Mouse (Mus musculus) liver, postnatal 0 days (tissue): ENCODE measurements around the gene Tubd1. TPM values are rescaled to one million over a fixed set of nuclear protein-coding genes. Genes with fewer than 3 reads are reported as not detected.
A peak's percentile ranks its signal among the peaks of the same experiment; 100 is the strongest.

Experiments
- ATAC-seq: fragments of 200-750 bp; cut with Nextera tagmentation; 2 replicates; pipeline ENCODE4 v1.8.0; 2017; ENCODE audit warnings: mild to moderate bottlenecking, moderate library complexity
- DNase-seq: peaks from one replicate; pipeline ENCODE4 v3.0.0-alpha.2; 2016
- H3K27ac ChIP-seq: fragments of 300-500 bp; sonication (generic); 2 replicates; pipeline ENCODE4 v1.5.1; 2014; ENCODE audit warnings: antibody characterized with exemption, moderate library complexity, mild to moderate bottlenecking, low read depth
- H3K27me3 ChIP-seq: fragments of 300-500 bp; sonication (generic); 2 replicates; pipeline ENCODE4 v1.6.1; 2014; ENCODE audit warnings: low read length, control low read depth, mixed read lengths; ENCODE audit not compliant: insufficient read depth
- H3K36me3 ChIP-seq: fragments of 300-500 bp; sonication (generic); replicated peaks from 2 replicates; pipeline ENCODE4 v1.6.1; 2014; ENCODE audit warnings: mild to moderate bottlenecking, control low read depth, low read length, moderate library complexity, mixed read lengths; ENCODE audit not compliant: insufficient read depth
- H3K4me1 ChIP-seq: fragments of 300-500 bp; sonication (generic); 2 replicates; pipeline ENCODE4 v1.6.1; 2014; ENCODE audit warnings: antibody characterized with exemption, mild to moderate bottlenecking, control low read depth; ENCODE audit not compliant: insufficient read depth
- H3K4me2 ChIP-seq: fragments of 300-500 bp; sonication (generic); 2 replicates; pipeline ENCODE4 v1.6.1; 2014; ENCODE audit warnings: low read depth, mild to moderate bottlenecking, low read length, moderate library complexity, mixed read lengths
- H3K4me3 ChIP-seq: fragments of 300-500 bp; sonication (generic); 2 replicates; pipeline ENCODE4 v1.5.1; 2014; ENCODE audit warnings: low read depth, low read length
- H3K9ac ChIP-seq: fragments of 300-500 bp; sonication (generic); replicated peaks from 2 replicates; pipeline ENCODE4 v1.6.1; 2014; ENCODE audit warnings: mild to moderate bottlenecking, moderate library complexity
- H3K9me3 ChIP-seq: fragments of 300-500 bp; sonication (generic); 2 replicates; pipeline ENCODE4 v1.6.1; 2016; ENCODE audit warnings: mild to moderate bottlenecking, control low read depth, low read length, mixed read lengths
- CTCF ChIP-seq: sonication (generic); IDR thresholded peaks from 2 replicates; pipeline ENCODE4 v1.5.1; 2016; ENCODE audit warnings: antibody characterized with exemption, low read depth
- EP300 ChIP-seq: IDR thresholded peaks from 2 replicates; pipeline ENCODE4 v1.6.1; 2016; ENCODE audit warnings: antibody characterized with exemption, low read depth, mild to moderate bottlenecking
- WGBS: fragments of 180-500 bp; shearing (Covaris S2); extraction: QIAGEN DNeasy Blood & Tissue Kit; methylation state at CpG from one replicate; pipeline ENCODE4 v1.1.7; 2014; ENCODE audit not compliant: insufficient replicate concordance; 5-methylcytosine and 5-hydroxymethylcytosine counted together
- polyA plus RNA-seq: library from polyadenylated mRNA; unstranded; fragments of >200 nt; fragmentation: Nextera tagmentation; extraction: Ambion mirVana; gene quantifications from 2 replicates; pipeline ENCODE4 v1.2.1, GENCODE M21; 2015

Tubd1 gene
- polyA plus RNA-seq, 1 experiment from 2014 or later, result 4.4 TPM

DNA sequence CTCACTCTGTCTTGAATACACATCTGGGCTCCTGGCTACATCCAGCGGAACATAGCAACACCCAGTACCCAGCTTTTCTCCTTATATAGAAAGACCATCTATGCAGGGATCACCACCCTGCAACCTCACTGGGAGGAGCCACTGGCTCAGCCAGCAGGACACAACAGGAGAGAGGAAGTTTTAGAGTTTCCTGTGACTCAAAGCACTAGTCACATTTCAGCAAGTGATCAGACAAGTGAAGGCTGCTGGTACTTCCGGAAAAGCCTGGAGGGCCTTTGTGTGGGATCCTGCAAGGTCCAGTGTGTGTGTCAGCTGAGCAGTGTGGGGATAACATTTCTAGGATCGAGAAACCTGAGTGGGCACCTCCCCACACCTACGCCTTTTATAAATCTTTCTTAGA is 32.4 kb downstream of the Tubd1 start:
- DNase-seq (peak; percentile 40), ATAC-seq (peak; percentile 4; the same call in 1 of the 2 replicates)
- peak overlapping the region; percentile 36; the same call in 1 of the 2 replicates for H3K4me2 ChIP-seq
- TF ChIP-seq CTCF (no peak), EP300 (peak; percentile 49; the same call in 1 of the 2 replicates)
- WGBS, result 47% methylated on average over 4 of the region's 4 CpGs
- H3K4me1 ChIP-seq, result peaks cover 56% of the 10 kb centered on the region
- H3K36me3 ChIP-seq, result no peaks in the 10 kb centered on the region
- H3K4me3 ChIP-seq, result no peak overlapping the region
- H3K27me3 ChIP-seq, result no peaks in the 10 kb centered on the region
- H3K27ac ChIP-seq, result peak overlapping the region; percentile 90
- peak overlapping the region; percentile 28; the same call in 1 of the 2 replicates for H3K9ac ChIP-seq
- no peaks in the 10 kb centered on the region for H3K9me3 ChIP-seq

DNA sequence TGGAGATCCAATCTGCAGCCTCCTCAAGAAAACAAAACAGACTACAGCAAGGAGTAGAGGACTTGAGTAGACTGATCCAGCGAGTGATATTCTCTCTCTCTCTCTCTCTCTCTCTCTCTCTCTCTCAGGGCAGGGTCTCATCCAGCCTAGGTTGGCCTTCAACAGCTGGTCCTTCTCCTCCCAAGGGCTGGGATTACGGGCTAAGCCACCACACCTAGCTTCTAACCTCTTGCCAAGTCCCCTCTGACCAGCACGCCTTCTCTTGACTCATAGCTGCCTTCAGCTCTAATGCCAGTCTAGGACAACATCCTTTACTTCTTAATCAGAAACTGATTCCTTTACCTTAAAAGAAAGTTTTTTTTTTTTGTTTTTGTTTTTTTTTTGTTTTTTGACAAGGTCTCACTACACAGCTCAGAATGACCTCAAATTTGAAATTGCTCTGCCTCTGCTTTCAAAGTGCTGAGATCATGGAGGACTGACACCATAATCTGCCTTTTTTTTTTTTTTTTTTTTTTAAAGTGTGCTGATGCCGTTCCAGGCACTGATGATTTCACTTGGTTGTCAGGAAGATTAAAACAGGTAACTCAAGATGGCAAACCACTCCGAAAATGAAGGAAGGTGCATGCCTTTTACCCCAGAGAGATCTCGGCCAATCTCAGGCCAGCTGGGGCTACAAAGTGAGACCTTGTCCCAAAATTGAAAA is 33.5 kb downstream of the Tubd1 start:
- peak overlapping the region; percentile 90 for H3K27ac ChIP-seq

DNA sequence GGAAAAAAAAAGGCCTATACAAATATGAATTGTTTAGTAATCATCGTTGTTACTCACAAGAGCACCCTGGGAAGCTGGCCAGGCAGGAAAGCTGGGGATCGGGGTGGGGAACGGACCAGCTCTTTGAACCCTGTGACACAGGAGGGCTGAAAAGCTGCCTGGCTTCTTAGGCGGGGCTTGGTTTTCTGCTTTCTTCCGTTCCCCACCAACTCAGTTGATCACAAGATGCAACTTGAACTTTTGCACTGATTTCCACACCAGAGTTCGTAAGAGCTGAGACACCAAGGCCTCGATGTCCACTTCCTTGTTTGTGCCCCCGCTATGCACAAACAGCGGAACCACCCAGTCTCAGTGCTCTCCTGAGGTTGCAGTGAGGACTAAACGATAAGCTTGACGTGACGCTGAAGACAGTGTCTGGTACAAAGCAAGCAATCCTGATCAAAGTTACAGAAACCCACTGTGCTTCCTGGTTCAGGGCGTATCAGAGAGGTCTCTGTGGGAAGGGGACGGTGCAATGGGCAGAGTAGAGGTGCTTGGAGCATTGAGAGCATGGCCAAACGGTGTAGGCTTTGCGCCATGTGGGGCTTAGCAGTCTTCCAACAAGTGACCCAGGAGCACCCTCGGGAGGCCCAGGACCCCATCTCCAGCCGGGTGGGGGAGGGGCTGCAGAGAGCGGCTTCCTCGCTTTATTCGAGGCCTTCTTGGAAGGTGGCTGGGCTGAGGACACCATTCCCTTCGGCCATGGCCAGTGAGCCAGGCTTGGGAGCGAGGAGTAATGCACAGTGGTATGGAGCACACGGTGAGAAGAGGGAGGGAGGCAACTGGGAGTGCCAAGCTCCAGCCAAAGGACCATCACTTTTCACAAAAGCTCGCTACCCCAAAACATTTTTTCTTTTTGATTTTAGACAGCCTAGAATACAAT is 34.3 kb downstream of the Tubd1 start:
- peak overlapping the region; percentile 16; the same call in 1 of the 2 replicates for H3K9ac ChIP-seq
- H3K4me1 ChIP-seq, result peaks cover 61% of the 10 kb centered on the region
- H3K4me3 ChIP-seq, result no peak overlapping the region
- ATAC-seq (peak; percentile 21), DNase-seq (peak; percentile 57)
- H3K9me3 ChIP-seq, result no peaks in the 10 kb centered on the region
- no peak; the same call in 1 of the 2 replicates for TF ChIP-seq EP300
- no peak for TF ChIP-seq CTCF
- peak overlapping the region; percentile 90 for H3K27ac ChIP-seq
- H3K36me3 ChIP-seq, result no peaks in the 10 kb centered on the region
- H3K4me2 ChIP-seq, result peak overlapping the region; percentile 20
- WGBS, result 45% methylated on average over 25 of the region's 25 CpGs
- no peaks in the 10 kb centered on the region for H3K27me3 ChIP-seq

More for the DNA sequence above, 33.5 kb downstream of the Tubd1 start:
- 60% methylated on average over 6 of the region's 6 CpGs for WGBS
- H3K9ac ChIP-seq, result peak overlapping the region; percentile 28; the same call in 1 of the 2 replicates
- DNase-seq, result no peak
- TF ChIP-seq CTCF (no peak), EP300 (no peak)
- no peak for ATAC-seq
- H3K36me3 ChIP-seq, result no peaks in the 10 kb centered on the region
- peak overlapping the region; percentile 20; the same call in 1 of the 2 replicates for H3K4me2 ChIP-seq
- H3K9me3 ChIP-seq, result no peaks in the 10 kb centered on the region
- peaks cover 59% of the 10 kb centered on the region for H3K4me1 ChIP-seq
- H3K27me3 ChIP-seq, result no peaks in the 10 kb centered on the region
- no peak overlapping the region for H3K4me3 ChIP-seq

DNA sequence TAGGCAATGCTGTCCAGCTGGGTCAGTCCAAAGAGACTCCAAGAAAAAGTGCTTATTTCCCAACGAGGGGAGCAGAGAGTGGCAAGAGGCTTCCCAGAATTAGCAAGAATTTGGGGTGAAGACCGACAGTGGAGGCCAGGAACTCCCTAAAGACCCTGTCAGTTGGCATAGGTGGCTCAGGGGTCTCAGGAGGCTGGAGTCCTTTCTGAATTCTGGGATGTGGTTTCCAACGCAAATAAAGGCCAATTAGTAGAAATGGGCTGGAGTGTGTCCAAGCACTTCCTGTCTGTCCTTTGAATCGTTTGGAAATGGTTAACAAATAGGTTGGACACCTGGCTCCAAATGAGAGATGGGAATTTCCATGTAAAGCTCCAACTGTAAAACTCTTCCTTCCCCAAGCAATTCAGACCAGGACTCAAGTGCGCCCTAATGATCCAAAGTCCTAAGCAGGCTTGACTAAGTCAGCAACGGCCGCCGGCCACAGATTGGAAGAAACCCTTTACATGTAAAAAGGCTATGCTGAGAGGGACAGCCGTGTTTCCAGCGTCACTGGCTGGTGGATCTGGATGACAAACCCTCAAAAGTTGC is 35.0 kb downstream of the Tubd1 start:
- Histone ChIP-seq H3K4me2 (peak overlapping the region; percentile 68; the same call in 1 of the 2 replicates), H3K9me3 (no peaks in the 10 kb centered on the region), H3K27me3 (no peaks in the 10 kb centered on the region), H3K27ac (peak overlapping the region; percentile 90), H3K4me1 (peaks cover 61% of the 10 kb centered on the region), H3K9ac (peak overlapping the region; percentile 17; the same call in 1 of the 2 replicates), H3K4me3 (no peak overlapping the region), H3K36me3 (no peaks in the 10 kb centered on the region)
- 65% methylated on average over 10 of the region's 10 CpGs for WGBS
- DNase-seq (no peak), ATAC-seq (no peak)
- no peak for TF ChIP-seq EP300
- no peak for TF ChIP-seq CTCF

DNA sequence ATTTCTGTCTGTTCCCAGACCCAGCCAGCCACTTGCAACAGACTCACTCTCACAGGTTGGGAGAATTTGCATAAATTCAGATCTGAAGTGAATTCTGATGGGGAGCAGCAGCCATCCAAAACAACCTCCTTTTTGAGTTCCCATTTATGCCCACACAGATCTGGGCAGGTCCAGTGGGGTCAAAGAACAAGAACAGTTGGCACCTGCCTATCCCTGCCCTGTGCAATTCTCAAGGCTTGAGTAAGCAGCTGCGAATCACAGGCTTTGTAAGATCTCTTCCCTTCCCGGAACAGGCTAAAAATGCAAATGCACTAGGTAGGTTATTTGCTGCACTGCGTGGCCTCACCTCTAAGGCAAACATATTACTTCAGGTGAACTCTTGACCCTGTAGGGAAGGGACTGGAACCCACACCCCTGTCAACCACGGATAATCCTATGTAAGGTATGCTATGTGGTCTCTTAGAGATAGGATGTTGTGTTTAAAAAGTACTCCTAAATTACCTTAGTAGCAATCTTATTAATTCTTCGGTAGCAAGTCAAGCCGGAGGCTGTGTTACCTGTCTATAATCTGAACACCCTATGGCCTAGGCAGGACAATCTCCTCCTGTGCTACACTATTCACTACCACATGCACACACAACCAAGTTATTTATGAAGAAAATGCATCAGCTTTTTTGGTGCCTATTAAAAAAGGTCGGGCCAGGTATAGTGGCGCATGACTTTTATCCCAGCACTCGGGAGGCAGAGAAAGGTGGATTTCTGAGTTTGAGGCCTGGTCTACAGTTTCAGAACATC is 35.7 kb downstream of the Tubd1 start:
- H3K36me3 ChIP-seq, result no peaks in the 10 kb centered on the region
- H3K27me3 ChIP-seq, result no peaks in the 10 kb centered on the region
- peaks cover 58% of the 10 kb centered on the region for H3K4me1 ChIP-seq
- DNase-seq (peak; percentile 51), ATAC-seq (peak; percentile 65)
- H3K4me3 ChIP-seq, result peak overlapping the region; percentile 35
- 67% methylated on average over 9 of the region's 9 CpGs for WGBS
- no peaks in the 10 kb centered on the region for H3K9me3 ChIP-seq
- TF ChIP-seq CTCF (no peak), EP300 (peak; percentile 46)
- H3K4me2 ChIP-seq, result peak overlapping the region; percentile 68
- H3K9ac ChIP-seq, result peak overlapping the region; percentile 53
- peak overlapping the region; percentile 90 for H3K27ac ChIP-seq
